Mouse (Mus musculus): ENCODE results near the gene Dock8. TPM values are rescaled to one million over a fixed set of nuclear protein-coding genes. Genes with fewer than 3 reads are reported as not detected.

Dock8 gene
- total and polyA plus RNA-seq, 2 experiments from 2014 or later: 0.29 to 0.69 TPM

DNA sequence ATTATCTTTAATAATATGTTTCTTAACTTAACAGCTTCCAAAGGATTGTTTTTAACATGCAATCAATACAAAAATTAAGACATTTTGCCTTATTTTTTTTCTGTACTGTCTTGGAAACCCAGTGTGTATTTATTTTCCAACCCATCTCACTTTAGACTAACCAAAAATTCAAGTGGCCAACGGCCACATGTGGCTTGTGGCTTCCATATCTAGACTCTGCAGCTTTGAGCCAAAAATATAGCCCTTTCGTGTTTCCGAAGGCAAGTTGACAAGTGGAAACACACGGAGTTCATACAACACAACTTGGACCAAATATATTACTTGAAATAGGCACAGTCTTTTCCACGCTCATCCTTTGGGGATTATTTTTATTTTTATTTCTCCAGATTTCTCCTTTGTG is 773 bp upstream of the Dock8 start:
- no peak overlapping the region for H3K4me2 ChIP-seq (ENCODE audit: low read depth)

DNA sequence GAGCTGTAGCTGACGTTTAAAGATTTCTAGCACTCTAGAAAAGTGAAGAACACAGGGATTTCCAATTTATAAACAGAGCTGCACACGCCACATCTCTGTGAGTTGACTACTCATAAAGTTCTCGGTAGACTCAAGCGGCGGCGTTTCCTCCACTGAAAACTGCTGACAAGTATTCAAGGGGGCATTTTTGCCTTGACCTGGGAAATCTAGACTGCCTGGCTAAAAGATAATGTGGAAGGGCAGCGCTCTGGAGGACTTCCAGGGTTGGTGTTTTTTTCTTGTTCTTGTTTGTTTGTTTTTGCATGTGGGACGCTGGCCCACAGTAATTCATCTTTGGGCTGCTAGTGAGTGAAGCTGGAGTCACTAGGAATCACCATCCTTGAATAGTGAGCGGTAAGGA is 819 bp downstream of the Dock8 start:
- Histone ChIP-seq H3K27ac (ENCODE audit: low read depth, low read length) (no peak overlapping the region), H3K9me3 (ENCODE audit: low read length) (no peaks in the 10 kb centered on the region), H3K36me3 (ENCODE audit: insufficient read depth) (no peaks in the 10 kb centered on the region), H3K4me2 (ENCODE audit: low read depth) (peak overlapping the region; percentile 97), H3K9ac (no peak overlapping the region), H3K4me1 (ENCODE audit: insufficient read depth) (no peaks in the 10 kb centered on the region), H3K4me3 (ENCODE audit: low read depth, low read length) (peak overlapping the region; percentile 60), H3K27me3 (ENCODE audit: insufficient read depth, low read length) (peaks cover 62% of the 10 kb centered on the region)
- DNase-seq (no peak), ATAC-seq (no peak)
- 32% methylated on average over 9 of the region's 9 CpGs for WGBS
- TF ChIP-seq CTCF (IDR thresholded peaks at IDR 0.05; ENCODE audit: low read depth): no peak

More for the DNA sequence above, 773 bp upstream of the Dock8 start:
- no peak for DNase-seq
- no peaks in the 10 kb centered on the region for H3K4me1 ChIP-seq (ENCODE audit: insufficient read depth)
- no peak for ATAC-seq
- H3K27me3 ChIP-seq (ENCODE audit: insufficient read depth, low read length): peaks cover 55% of the 10 kb centered on the region
- no peak overlapping the region for H3K9ac ChIP-seq
- no peak overlapping the region for H3K27ac ChIP-seq (ENCODE audit: low read depth, low read length)
- H3K9me3 ChIP-seq (ENCODE audit: low read length): no peaks in the 10 kb centered on the region
- H3K36me3 ChIP-seq (ENCODE audit: insufficient read depth): no peaks in the 10 kb centered on the region
- no peak overlapping the region for H3K4me3 ChIP-seq (ENCODE audit: low read depth, low read length)
- no peak for TF ChIP-seq CTCF (IDR thresholded peaks at IDR 0.05; ENCODE audit: low read depth)
- 74% methylated on average over 5 of the region's 5 CpGs for WGBS

DNA sequence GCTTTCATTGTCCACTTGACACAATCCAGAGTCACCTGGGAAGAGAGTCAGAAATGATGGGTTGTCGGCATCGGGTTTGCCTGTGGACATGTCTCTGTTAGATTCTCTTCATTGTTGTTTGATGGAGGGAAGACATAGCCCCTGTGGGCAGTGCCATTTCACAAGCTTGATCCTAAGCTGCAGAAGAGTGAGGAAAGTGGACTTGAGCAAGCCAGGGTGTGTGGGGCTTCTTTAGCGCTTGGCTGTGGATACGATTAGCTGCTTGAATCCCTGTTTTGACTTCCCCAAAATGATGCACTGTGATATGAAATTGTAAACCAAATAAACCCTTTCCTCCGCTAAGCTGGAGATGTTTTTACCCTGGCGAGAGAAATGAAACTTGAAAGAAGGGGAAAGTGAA is 2.7 kb downstream of the Dock8 start:
- H3K27me3 ChIP-seq (ENCODE audit: insufficient read depth, low read length): peaks cover 54% of the 10 kb centered on the region
- no peak overlapping the region for H3K4me3 ChIP-seq (ENCODE audit: low read depth, low read length)
- no peaks in the 10 kb centered on the region for H3K36me3 ChIP-seq (ENCODE audit: insufficient read depth)
- no peak overlapping the region for H3K9ac ChIP-seq
- no peak overlapping the region for H3K27ac ChIP-seq (ENCODE audit: low read depth, low read length)
- H3K4me2 ChIP-seq (ENCODE audit: low read depth): no peak overlapping the region
- no peaks in the 10 kb centered on the region for H3K9me3 ChIP-seq (ENCODE audit: low read length)
- ATAC-seq (no peak), DNase-seq (no peak)
- H3K4me1 ChIP-seq (ENCODE audit: insufficient read depth): no peaks in the 10 kb centered on the region
- WGBS: 89% methylated on average over 6 of the region's 6 CpGs
- no peak for TF ChIP-seq CTCF (IDR thresholded peaks at IDR 0.05; ENCODE audit: low read depth)

DNA sequence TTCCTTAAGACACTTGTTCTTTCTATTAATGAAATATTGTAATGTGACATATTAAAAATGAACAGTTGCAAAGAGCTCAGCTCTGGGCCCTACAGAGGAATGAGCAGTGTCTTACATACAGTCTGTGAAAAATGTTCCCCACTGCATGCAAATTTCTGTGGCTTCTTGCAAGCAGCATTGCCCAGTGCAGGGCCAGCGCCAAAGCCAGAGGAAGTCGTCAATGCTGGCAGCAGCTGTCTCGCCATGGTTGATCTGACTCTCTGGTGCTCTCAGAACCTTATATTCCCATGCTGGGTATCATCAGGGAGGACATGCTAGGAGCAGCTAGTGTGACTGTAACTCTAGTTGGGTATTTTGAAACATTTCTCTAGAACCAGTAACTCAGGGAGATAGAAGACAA is 3.5 kb downstream of the Dock8 start:
- peaks cover 48% of the 10 kb centered on the region for H3K27me3 ChIP-seq (ENCODE audit: insufficient read depth, low read length)
- no peaks in the 10 kb centered on the region for H3K4me1 ChIP-seq (ENCODE audit: insufficient read depth)
- no peak overlapping the region for H3K9ac ChIP-seq
- ATAC-seq (no peak), DNase-seq (no peak)
- no peak overlapping the region for H3K4me3 ChIP-seq (ENCODE audit: low read depth, low read length)
- H3K27ac ChIP-seq (ENCODE audit: low read depth, low read length): no peak overlapping the region
- H3K36me3 ChIP-seq (ENCODE audit: insufficient read depth): no peaks in the 10 kb centered on the region
- no peak for TF ChIP-seq CTCF (IDR thresholded peaks at IDR 0.05; ENCODE audit: low read depth)
- WGBS: 75% methylated on average over 3 of the region's 3 CpGs
- no peak overlapping the region for H3K4me2 ChIP-seq (ENCODE audit: low read depth)
- H3K9me3 ChIP-seq (ENCODE audit: low read length): no peaks in the 10 kb centered on the region

DNA sequence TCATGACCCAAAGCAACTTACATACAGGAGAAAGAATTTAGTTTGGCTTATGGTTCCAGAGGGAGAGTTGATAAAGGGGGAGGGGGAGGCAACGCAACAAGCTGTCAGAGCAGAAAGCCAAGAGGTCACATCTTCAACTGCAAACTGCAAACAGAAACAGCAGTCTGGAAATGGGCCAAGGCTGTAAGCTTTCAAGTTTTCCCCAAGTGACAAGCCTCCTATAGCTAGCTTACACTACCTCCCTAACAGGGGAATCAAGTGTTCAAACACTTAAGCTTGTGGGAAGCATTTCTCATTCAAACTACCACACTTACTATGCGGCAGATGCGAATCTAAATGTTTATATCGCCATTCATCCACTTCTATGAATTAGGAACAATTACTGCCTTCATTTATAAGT is 4.5 kb downstream of the Dock8 start:
- Histone ChIP-seq H3K27ac (ENCODE audit: low read depth, low read length) (no peak overlapping the region), H3K4me3 (ENCODE audit: low read depth, low read length) (no peak overlapping the region), H3K4me2 (ENCODE audit: low read depth) (no peak overlapping the region), H3K36me3 (ENCODE audit: insufficient read depth) (no peaks in the 10 kb centered on the region), H3K9ac (no peak overlapping the region), H3K27me3 (ENCODE audit: insufficient read depth, low read length) (peaks cover 42% of the 10 kb centered on the region), H3K4me1 (ENCODE audit: insufficient read depth) (no peaks in the 10 kb centered on the region), H3K9me3 (ENCODE audit: low read length) (no peaks in the 10 kb centered on the region)
- DNase-seq (no peak), ATAC-seq (no peak)
- WGBS: 26% methylated on average over 4 of the region's 4 CpGs
- TF ChIP-seq CTCF (IDR thresholded peaks at IDR 0.05; ENCODE audit: low read depth): no peak

DNA sequence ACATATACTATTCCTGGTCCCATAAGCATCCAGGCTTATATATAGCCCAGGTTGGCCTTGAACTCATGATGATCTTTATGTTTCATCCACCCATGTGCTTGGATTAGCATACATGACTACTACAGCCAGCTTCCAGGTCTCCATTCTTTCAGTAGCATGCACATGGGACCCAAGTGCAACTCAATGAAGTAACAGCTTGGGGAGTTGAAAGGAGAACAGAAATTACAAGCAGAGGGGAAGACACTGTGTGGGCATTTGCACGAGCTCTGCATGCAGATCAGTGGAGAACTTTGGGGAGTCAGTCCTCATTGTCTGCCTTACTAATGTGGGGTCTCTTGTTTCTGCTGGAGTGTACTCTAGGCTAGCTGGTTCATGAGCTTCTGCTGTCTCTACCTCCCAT is 7.4 kb downstream of the Dock8 start:
- Histone ChIP-seq H3K27ac (ENCODE audit: low read depth, low read length) (no peak overlapping the region), H3K27me3 (ENCODE audit: insufficient read depth, low read length) (peaks cover 14% of the 10 kb centered on the region), H3K9ac (no peak overlapping the region), H3K4me3 (ENCODE audit: low read depth, low read length) (no peak overlapping the region), H3K4me2 (ENCODE audit: low read depth) (no peak overlapping the region), H3K4me1 (ENCODE audit: insufficient read depth) (no peaks in the 10 kb centered on the region), H3K36me3 (ENCODE audit: insufficient read depth) (no peaks in the 10 kb centered on the region), H3K9me3 (ENCODE audit: low read length) (no peaks in the 10 kb centered on the region)
- 86% methylated on average over 1 of the region's 1 CpGs for WGBS
- DNase-seq: no peak
- no peak for ATAC-seq
- TF ChIP-seq CTCF (IDR thresholded peaks at IDR 0.05; ENCODE audit: low read depth): no peak

DNA sequence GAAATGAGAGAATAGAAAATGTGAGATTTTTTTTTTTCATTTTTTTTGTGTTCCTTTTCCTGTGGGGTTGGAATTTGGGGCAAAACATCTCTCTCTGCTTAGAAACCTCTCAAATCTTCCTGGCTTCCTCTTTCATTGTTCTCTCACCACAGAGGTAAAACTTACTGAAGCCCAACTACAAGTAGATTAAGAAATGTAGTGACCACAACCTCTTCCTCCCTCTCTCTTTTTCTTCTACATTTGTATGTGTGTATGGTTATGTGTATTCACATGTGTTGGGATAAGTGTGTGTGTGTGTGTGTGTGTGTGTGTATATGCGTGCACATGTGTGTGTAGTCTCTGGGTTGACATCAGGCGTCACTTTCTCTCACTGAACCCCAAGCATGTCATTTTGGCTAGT is 9.2 kb downstream of the Dock8 start:
- no peak for TF ChIP-seq CTCF (IDR thresholded peaks at IDR 0.05; ENCODE audit: low read depth)
- no peaks in the 10 kb centered on the region for H3K4me1 ChIP-seq (ENCODE audit: insufficient read depth)
- ATAC-seq (no peak), DNase-seq (no peak)
- no peaks in the 10 kb centered on the region for H3K9me3 ChIP-seq (ENCODE audit: low read length)
- no peak overlapping the region for H3K27ac ChIP-seq (ENCODE audit: low read depth, low read length)
- WGBS: 90% methylated on average over 2 of the region's 2 CpGs
- peaks cover 7% of the 10 kb centered on the region; the same call in 1 of the 2 replicates for H3K27me3 ChIP-seq (ENCODE audit: insufficient read depth, low read length)
- no peaks in the 10 kb centered on the region for H3K36me3 ChIP-seq (ENCODE audit: insufficient read depth)
- H3K9ac ChIP-seq: no peak overlapping the region
- H3K4me2 ChIP-seq (ENCODE audit: low read depth): no peak overlapping the region
- no peak overlapping the region for H3K4me3 ChIP-seq (ENCODE audit: low read depth, low read length)

DNA sequence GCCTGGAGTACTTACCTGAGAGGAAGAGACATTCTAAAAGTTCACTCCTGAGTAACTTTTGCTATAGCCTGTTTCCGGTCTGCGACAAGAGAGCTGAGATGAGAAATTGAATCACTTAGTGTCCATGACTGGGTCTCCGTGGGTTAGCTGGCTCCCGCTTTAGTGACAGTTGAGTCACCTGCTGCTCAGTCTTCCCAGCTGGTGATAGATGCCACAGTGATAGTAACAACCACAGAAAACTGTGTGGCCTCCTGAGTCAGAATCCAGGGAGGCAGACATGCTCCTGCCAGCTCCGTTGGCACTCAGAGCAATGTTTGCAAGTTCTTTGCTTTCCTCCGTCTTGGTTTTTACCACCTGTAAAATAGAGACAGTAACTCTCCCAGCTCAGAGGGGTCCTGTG is 23.4 kb downstream of the Dock8 start:
- TF ChIP-seq CTCF (IDR thresholded peaks at IDR 0.05; ENCODE audit: low read depth): no peak
- Histone ChIP-seq H3K27ac (ENCODE audit: low read depth, low read length) (no peak overlapping the region), H3K36me3 (ENCODE audit: insufficient read depth) (no peaks in the 10 kb centered on the region), H3K4me3 (ENCODE audit: low read depth, low read length) (no peak overlapping the region), H3K9ac (no peak overlapping the region), H3K4me1 (ENCODE audit: insufficient read depth) (no peaks in the 10 kb centered on the region), H3K4me2 (ENCODE audit: low read depth) (no peak overlapping the region), H3K27me3 (ENCODE audit: insufficient read depth, low read length) (no peaks in the 10 kb centered on the region), H3K9me3 (ENCODE audit: low read length) (no peaks in the 10 kb centered on the region)
- no peak for DNase-seq
- no peak for ATAC-seq
- 90% methylated on average over 6 of the region's 6 CpGs for WGBS
